Mouse (Mus musculus) stomach, postnatal 0 days (tissue): ENCODE measurements around the gene Rheb. TPM values are rescaled to one million over a fixed set of nuclear protein-coding genes. Genes with fewer than 3 reads are reported as not detected.
"Not testable (repeated sequence)": the region's sequence is repeated elsewhere in the genome, so short reads cannot be mapped to it uniquely, and the experiment has no call there.

Source experiments
- ATAC-seq: fragments of 200-750 bp; cut with Nextera tagmentation; 2 replicates; pipeline ENCODE4 v1.8.0; 2017; ENCODE audit not compliant: low FRiP score, low TSS enrichment
- DNase-seq: peaks from one replicate; pipeline ENCODE4 v3.0.0-alpha.2; 2016; ENCODE audit warnings: low spot score
- H3K27ac ChIP-seq: fragments of 300-500 bp; sonication (generic); replicated peaks from 2 replicates; pipeline ENCODE4 v1.5.1; 2014; ENCODE audit warnings: mild to moderate bottlenecking, control low read depth
- H3K27me3 ChIP-seq: fragments of 300-500 bp; sonication (generic); 2 replicates; pipeline ENCODE4 v1.6.1; 2014; ENCODE audit warnings: low read length; ENCODE audit not compliant: control insufficient read depth, insufficient read depth
- H3K36me3 ChIP-seq: fragments of 300-500 bp; sonication (generic); 2 replicates; pipeline ENCODE4 v1.6.1; 2014; ENCODE audit warnings: low read length, mixed read lengths; ENCODE audit not compliant: control insufficient read depth, insufficient read depth
- H3K4me1 ChIP-seq: fragments of 300-500 bp; sonication (generic); replicated peaks from 2 replicates; pipeline ENCODE4 v1.6.1; 2014; ENCODE audit warnings: antibody characterized with exemption; ENCODE audit not compliant: control insufficient read depth, insufficient read depth
- H3K4me2 ChIP-seq: fragments of 300-500 bp; sonication (generic); replicated peaks from 2 replicates; pipeline ENCODE4 v1.6.1; 2014; ENCODE audit warnings: low read depth, mild to moderate bottlenecking, control low read depth, moderate library complexity
- H3K4me3 ChIP-seq: fragments of 300-500 bp; sonication (generic); 2 replicates; pipeline ENCODE4 v1.5.1; 2014; ENCODE audit warnings: low read depth, low read length, control low read depth
- H3K9ac ChIP-seq: fragments of 300-500 bp; sonication (generic); 2 replicates; pipeline ENCODE4 v1.6.1; 2014; ENCODE audit warnings: mild to moderate bottlenecking, low read length, control low read depth, mixed read lengths
- H3K9me3 ChIP-seq: fragments of 300-500 bp; sonication (generic); 2 replicates; pipeline ENCODE4 v1.6.1; 2016; ENCODE audit warnings: low read length; ENCODE audit not compliant: control insufficient read depth
- CTCF ChIP-seq: IDR thresholded peaks from 2 replicates; pipeline ENCODE4 v1.5.1; 2016; ENCODE audit warnings: antibody characterized with exemption, low read depth, mild to moderate bottlenecking, moderate library complexity
- EP300 ChIP-seq: optimal IDR thresholded peaks from 2 replicates; pipeline ENCODE3; 2016; ENCODE audit warnings: antibody characterized with exemption
- WGBS: fragments of 180-500 bp; shearing (Covaris S2); extraction: QIAGEN DNeasy Blood & Tissue Kit; methylation state at CpG from one replicate; pipeline ENCODE4 v1.1.7; 2014; 5-methylcytosine and 5-hydroxymethylcytosine counted together
- polyA plus RNA-seq: library from polyadenylated mRNA; unstranded; fragments of >200 nt; fragmentation: Nextera tagmentation; extraction: Ambion mirVana; gene quantifications from 2 replicates; pipeline ENCODE4 v1.2.1, GENCODE M21; 2015

The Rheb gene
- polyA plus RNA-seq, 1 experiment from 2014 or later, result 218 TPM

DNA sequence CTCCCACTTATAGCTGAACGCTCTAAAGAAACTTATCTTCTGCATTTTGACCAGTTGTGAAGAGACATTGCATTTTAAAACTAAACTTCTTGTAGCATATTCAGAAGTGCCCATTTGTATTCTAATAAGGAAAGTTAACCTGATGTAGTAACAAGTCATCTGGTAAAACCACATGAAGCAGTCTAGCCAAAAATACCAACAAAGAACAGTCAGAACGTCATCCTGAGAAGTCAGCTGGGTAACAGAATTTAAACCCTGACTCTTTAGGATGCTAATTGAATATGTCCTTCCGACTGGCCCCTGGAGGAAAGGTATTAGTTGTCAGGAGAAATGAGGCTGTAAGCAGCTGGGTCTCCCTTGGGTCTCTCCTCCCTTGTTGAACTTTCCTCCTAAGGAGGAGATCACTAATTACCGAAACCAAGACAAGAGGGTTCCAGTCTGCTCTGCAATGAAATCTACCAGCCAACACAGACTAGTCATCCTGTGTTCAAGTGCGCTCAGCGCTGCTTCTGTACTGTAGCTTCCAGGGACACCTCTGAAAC lies 18.5 kb downstream of the Rheb start:
- TF ChIP-seq CTCF (no peak), EP300 (no peak)
- no peak overlapping the region for H3K4me2 ChIP-seq
- H3K36me3 ChIP-seq, result no peaks in the 10 kb centered on the region
- DNase-seq (no peak), ATAC-seq (no peak)
- no peaks in the 10 kb centered on the region for H3K27me3 ChIP-seq
- 0 out of 2 replicates have a peak, but pooled peaks cover 4% of the 10 kb centered on the region for H3K4me1 ChIP-seq
- 78% methylated on average over 6 of the region's 6 CpGs for WGBS
- H3K27ac ChIP-seq, result no peak overlapping the region
- H3K4me3 ChIP-seq, result no peak overlapping the region
- H3K9me3 ChIP-seq, result no peaks in the 10 kb centered on the region
- no peak overlapping the region for H3K9ac ChIP-seq

DNA sequence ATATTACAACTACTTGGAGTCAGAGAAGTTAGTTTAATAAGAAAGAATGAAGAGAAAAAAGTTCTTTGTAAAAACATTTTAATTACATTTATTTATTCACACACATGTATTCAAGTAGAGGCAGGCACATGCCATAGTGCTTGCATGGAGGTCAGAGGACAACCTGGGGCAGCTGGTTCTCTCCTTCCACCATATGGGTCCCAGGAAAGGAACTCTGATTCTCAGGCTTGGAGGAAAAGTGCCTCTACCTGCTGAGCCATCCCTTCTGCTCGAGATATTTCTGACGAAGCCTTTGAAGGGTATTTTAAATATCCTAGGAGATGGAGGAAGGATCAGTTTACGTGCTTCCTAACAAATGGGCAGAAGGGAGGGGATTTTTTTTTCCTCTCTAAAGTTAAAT lies 19.6 kb downstream of the Rheb start:
- Histone ChIP-seq H3K9ac (no peak overlapping the region), H3K9me3 (no peaks in the 10 kb centered on the region), H3K36me3 (no peaks in the 10 kb centered on the region), H3K4me1 (0 out of 2 replicates have a peak, but pooled peaks cover 4% of the 10 kb centered on the region), H3K27me3 (no peaks in the 10 kb centered on the region), H3K4me2 (no peak overlapping the region), H3K27ac (no peak overlapping the region), H3K4me3 (no peak overlapping the region)
- WGBS, result 64% methylated on average over 3 of the region's 3 CpGs
- no peak for DNase-seq
- ATAC-seq, result no peak
- no peak for TF ChIP-seq CTCF
- no peak for TF ChIP-seq EP300

DNA sequence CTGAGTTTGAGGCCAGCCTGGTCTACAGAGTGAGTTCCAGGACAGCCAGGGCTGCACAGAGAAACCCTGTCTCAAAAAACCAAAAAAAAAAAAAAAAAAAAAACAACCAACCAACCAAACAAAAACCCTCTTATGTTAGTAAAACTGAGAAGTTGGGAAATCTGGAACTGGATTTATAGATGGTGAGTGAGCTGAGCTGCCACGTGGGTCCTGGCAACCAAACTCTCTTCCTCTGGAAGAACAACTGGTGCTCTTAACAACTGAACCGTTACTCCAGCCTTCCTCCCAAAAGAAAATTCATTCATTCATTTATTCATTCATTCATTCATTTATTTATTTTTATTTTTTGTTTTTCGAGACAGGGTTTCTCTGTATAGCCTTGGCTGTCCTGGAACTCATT lies 20.2 kb downstream of the Rheb start:
- H3K27ac ChIP-seq, H3K9ac ChIP-seq, H3K4me1 ChIP-seq, DNase-seq, H3K4me3 ChIP-seq, H3K36me3 ChIP-seq, ATAC-seq, H3K9me3 ChIP-seq, H3K4me2 ChIP-seq, H3K27me3 ChIP-seq: not testable (repeated sequence)
- 79% methylated on average over 3 of the region's 3 CpGs for WGBS

DNA sequence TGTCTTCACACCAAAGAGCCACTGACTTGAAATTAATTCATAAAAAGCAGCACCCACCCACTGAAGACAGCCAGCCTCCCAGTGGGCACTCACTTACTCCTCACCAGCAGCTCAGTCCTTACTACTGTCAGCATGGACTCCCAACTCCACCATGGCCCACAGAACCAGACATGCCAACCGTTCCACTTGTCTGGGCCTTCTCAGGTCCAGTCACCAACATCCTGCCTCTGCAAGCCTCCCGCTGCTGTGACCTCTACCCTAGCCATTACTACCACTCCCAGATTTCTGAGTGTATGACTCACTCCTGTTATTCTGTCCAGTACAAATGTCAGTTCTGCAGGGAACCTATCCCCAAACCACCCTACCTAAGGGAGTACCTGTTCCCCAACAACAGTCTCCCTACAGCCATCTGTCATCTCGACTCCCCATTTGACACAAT lies 21.0 kb downstream of the Rheb start:
- Histone ChIP-seq H3K4me2 (no peak overlapping the region), H3K9ac (no peak overlapping the region), H3K4me3 (no peak overlapping the region), H3K4me1 (0 out of 2 replicates have a peak, but pooled peaks cover 2% of the 10 kb centered on the region), H3K27ac (peak overlapping the region; percentile 73), H3K9me3 (no peaks in the 10 kb centered on the region), H3K27me3 (no peaks in the 10 kb centered on the region), H3K36me3 (peaks cover 8% of the 10 kb centered on the region; the same call in 1 of the 2 replicates)
- 46% methylated on average over 3 of the region's 3 CpGs for WGBS
- TF ChIP-seq CTCF (no peak), EP300 (no peak)
- DNase-seq, result peak; percentile 57
- peak; percentile 91 for ATAC-seq

DNA sequence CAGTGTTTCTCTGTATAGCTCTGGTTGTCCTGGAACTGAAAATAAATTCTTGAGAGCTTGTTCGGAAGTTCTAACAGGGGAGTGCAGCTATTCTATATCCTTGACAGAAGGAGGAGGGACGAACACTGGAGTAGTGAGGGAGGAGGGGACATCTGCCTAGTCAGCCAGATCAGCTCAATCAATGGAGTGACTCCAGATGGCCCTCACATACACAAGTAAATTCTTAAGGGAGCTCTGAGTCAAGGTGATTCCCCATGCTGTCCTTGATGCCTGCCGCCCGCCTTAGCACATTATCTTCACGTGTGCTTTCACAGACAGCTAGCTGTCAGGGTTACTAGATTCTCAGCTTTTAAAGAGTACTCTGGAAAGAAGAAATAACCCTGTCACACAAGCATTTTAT lies 21.8 kb downstream of the Rheb start:
- DNase-seq (no peak), ATAC-seq (no peak)
- Histone ChIP-seq H3K27ac (no peak overlapping the region), H3K4me1 (0 out of 2 replicates have a peak, but pooled peaks cover 2% of the 10 kb centered on the region), H3K4me2 (no peak overlapping the region), H3K4me3 (no peak overlapping the region), H3K27me3 (no peaks in the 10 kb centered on the region), H3K9me3 (no peaks in the 10 kb centered on the region), H3K36me3 (peaks cover 8% of the 10 kb centered on the region; the same call in 1 of the 2 replicates), H3K9ac (no peak overlapping the region)
- TF ChIP-seq CTCF, result no peak
- no peak for TF ChIP-seq EP300
- WGBS, result 61% methylated on average over 5 of the region's 5 CpGs

DNA sequence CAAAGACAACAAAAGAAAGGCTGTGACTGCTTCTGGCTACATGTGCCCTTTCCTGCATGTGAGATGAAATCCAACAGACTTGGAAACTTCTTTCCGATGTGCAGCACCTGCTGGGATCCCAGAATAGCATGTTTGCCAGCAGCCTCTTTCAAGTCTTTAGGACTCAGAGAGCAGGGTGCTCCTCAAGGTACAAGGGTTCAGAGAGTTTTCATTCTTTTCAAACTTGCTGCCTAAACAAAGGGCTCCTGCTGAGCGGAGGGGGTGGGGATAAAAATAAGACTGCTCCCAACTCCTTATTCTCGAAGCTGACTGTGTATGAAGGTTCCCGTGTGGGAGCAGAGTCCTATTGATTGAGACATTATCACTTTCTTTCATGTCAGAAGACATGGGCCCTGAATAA lies 25.2 kb downstream of the Rheb start:
- TF ChIP-seq CTCF (no peak), EP300 (no peak)
- H3K36me3 ChIP-seq, result peaks cover 23% of the 10 kb centered on the region; the same call in 1 of the 2 replicates
- H3K9ac ChIP-seq, result no peak overlapping the region
- DNase-seq (no peak), ATAC-seq (no peak)
- H3K4me3 ChIP-seq, result no peak overlapping the region
- H3K9me3 ChIP-seq, result no peaks in the 10 kb centered on the region
- WGBS, result 60% methylated on average over 4 of the region's 4 CpGs
- no peak overlapping the region for H3K4me2 ChIP-seq
- no peak overlapping the region for H3K27ac ChIP-seq
- 0 out of 2 replicates have a peak, but pooled peaks cover 2% of the 10 kb centered on the region for H3K4me1 ChIP-seq
- H3K27me3 ChIP-seq, result no peaks in the 10 kb centered on the region
